Mouse (Mus musculus) right cerebral cortex, postnatal 36 days (tissue): ENCODE data around the gene Rcc2.
A peak's percentile ranks its signal among the peaks of the same experiment; 100 is the strongest.

ENCODE experiments used
- DNase-seq, 2 experiments: peaks; one replicate each; pipeline ENCODE4 v3.0.0; 2022; ENCODE audit warnings: low spot score in 2 of 2, mixed read lengths in 1 of 2

The Rcc2 gene

DNA sequence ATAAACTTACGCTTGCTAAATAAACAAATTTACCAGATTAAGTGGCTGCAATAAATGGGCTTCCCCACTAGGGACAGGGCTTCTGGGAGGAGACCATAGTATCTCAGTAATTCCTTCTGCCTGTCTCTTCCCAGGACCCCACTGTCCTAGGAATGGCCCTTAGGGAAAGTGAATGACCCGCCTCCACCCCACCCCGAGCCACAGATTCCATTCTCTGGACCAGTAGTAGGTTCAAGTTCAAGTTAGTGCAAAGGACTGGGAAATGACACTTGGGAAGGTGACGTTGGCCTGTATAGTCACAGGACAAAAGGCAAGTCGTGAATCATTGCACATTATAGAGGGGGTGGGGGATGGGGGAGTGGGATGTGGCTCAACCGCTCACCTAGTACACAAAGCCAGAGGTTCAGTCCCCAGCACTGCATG is 15.4 kb upstream of the Rcc2 start:
- DNase-seq: no peak

DNA sequence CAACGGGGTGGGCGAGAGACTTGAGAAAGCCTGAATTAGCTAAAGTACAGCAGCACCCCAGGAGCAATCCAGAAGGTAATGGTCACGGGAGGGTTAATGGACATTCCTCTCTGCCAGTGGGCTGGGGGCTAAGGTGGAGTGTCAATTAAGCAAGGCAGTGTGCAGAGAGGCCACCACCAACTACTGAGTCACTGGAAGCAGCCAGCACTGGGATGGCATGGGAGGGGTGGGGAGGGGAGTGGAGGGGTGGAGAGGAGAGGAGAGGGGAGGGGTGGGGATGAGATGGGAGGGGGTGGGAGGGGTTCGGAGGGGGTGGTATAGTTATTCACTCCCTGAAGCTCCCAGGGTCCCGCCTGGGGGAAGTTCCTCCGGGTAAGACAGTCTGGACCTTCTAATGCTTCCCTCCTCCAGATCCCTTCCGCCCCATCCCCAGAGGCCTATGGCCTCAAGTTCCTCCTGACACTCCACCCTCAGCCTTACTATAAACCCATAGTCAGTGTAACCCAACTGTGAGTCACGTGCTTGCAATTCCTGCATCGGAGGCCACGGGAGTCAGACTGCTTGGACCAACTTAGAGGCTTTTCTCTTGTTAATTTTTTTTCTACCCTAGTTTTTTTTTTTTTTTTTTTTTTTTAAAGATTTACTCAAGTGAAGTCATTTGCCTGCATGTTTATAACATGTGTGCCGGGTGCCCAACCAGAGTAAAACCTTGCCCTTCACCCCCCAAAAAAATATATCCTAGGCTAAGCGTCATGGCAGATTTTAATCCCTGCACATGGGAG is 12.1 kb upstream of the Rcc2 start:
- no peak for DNase-seq

DNA sequence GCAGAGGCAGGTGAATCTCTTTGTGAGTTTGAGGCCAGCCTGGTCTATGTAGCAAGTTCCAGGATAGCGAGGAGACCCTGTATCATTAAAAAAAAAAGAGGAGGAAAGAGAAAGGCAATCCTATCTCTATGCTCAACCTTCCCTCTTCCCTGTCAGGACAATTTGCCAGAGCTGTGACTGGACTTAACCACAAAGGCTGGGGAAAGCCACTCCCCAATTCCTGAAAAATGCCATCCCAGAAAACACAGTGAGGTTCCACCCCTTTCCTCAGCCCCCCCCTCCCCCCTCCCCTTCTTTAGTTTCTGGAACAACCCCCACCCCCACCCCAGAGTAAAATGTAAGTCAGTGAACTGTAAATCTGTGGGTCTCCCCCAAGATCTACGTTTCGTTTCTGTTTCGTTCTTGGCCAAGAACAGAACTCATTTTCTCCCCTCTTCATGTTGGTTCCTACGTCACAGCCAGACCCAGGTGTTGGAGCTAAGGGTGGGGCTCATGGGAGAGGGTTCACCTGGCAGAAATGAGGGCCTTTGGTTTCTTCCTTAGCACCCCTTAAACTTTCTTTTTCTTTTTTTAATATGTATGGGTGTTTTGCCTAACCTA is 11.4 kb upstream of the Rcc2 start:
- no peak for DNase-seq

DNA sequence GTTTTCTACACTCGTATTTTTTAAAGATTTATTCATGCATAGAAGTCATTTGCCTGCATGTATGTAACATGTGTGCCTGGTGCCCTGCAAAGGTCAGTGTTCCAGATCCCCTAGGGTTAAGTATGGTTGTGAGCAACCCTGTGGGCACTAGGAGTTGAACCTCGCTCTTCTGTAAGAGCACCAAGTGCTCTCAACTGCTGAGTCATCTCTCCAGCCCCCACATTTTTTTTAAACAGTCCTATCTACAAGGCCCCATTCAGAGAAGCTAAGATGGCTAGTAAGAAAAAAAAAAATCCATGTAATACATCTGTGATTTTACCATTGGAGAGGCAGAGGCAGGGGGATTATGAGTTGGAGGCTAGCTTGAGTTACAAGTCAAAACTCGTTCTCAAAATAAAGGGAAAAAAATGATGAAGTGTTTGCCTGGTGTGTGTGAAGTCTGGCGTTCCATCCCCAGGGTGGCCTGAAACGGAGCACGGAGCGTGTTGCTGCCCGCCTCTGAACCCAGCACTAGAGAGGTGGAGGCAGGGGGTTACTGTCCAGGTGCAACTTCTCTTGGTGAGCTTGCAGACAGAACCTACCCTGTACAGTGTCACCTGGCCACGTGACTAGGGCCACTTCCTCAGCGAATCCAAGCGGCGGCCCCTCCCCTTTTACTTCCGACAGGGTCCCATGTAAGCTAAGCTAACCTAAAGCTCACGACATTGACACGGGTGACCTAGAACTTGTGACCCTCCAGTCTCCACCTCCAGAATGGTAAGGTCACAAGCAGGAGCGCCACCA is 10.3 kb upstream of the Rcc2 start:
- no peak for DNase-seq

DNA sequence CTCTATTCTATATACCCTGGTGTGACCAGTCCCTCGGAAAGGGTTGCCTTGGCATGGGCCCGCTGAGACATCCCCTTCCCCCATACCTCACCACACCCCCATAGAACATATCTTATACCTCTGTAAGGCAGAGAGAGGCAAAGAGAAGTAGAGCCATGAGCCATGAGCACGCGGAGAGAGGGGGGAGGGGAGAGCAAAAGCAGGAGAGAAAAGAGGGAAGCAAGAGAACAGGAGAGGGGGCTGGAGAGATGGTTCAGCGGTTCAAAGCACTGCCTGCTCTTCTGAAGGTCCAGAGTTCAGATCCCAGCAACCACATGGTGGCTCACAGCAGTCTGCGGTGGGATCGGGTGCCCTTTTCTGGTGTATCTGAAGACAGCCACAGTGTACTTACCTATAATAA is 8.9 kb upstream of the Rcc2 start:
- DNase-seq: no peak

DNA sequence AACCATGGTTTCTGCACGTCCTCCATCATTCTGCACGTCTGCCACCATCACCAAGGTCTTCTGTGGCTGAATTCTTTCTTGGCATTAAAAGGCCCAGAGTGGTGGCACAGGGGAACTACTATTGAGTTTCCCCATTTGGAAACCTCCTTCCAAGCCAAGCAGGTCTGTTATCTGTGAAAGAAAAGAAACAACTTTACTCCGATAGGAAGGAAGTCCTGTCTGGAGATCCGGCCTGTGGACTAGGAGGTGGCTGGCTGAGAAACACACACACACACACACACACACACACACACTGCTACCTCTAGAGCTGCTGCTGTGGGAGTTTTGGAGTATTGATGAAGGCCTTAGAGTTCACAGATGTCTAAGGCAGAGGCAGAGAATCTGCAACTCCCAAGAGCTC is 6.8 kb upstream of the Rcc2 start:
- no peak for DNase-seq

DNA sequence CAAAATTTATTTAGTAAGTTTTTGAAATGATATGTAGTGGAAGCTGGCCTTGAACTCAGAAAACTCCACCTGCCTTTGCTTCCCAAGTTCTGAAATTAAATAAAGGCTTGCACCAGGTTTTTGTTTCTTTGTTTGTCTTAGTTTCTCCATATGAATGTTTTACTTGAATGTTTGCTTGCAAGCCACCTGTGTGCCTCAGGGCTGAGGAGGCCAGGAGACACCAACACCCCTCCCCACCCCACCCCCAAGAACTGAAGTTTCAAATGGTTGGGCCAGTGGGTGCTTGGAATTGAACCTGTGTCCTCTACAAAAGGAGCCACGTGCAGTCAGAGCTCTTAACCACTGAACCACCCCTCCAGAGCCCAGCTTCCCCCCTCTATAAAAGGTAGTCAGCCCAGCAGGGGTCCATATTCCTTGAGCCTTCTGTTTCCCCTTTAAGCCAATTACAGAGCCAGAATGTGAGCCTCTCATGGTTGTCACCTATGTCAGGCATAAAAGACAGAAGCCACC is 5.7 kb upstream of the Rcc2 start:
- DNase-seq: no peak

DNA sequence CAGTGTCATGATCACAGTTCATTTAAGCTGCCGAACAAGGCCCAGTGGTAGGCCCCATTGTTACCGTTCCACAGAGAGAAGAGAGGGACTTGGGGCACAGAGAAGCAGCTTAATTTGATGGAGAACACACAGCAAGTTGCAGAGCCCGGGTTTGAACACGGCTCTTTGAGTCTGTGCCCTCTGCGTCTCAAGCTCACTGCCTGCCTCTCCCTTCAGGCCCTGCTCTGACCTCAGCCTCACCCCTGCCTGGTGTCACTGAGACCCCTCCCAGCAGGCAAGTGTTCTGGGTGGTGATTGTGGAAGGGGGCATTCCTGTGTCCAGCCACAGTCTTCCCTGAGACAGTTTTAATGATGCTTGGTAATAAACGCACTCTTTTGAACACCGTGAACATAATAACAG is 5.2 kb upstream of the Rcc2 start:
- no peak for DNase-seq

DNA sequence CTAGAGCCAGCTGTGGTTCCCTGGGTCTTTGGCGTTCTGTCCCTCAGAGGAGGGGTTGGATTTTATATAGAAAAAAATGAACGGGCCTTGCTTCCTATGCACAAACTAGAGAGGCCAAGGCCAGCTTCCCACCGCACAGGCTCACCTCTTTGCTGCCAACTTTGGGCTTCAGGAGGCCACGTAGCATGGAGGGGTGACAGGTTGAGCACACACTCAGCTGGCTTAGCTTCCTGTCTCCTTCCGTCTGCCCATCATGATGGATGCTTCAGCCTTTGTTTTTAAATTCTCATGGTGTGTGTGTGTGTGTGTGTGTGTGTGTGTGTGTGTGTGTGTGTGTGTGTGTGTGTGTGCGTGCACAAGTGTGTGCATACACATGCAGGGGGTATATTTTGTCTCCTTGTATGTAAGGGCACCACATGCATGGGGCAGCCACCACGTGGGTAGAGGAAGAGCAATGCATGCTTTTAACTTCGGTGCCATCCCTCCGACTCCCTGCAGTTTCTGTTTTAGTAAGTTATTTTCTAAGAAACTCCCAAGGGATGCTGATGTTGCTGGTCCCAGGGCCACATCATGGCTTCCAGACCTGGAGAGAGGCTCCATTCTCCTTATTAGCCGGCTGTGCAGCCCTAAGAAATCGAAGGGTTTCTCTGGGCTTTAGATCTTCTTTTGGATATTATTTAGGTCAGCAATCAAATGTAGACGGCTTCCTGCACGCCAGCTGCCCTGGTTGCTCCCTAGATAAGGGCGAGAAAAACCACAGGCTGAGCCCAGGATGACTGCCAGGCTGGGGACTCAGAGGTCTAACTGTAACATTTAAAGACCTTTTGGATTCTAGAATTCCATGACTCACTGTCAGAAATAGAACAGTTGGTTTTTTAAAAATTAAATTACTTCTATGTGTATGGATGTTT is 4.4 kb upstream of the Rcc2 start:
- DNase-seq: no peak

DNA sequence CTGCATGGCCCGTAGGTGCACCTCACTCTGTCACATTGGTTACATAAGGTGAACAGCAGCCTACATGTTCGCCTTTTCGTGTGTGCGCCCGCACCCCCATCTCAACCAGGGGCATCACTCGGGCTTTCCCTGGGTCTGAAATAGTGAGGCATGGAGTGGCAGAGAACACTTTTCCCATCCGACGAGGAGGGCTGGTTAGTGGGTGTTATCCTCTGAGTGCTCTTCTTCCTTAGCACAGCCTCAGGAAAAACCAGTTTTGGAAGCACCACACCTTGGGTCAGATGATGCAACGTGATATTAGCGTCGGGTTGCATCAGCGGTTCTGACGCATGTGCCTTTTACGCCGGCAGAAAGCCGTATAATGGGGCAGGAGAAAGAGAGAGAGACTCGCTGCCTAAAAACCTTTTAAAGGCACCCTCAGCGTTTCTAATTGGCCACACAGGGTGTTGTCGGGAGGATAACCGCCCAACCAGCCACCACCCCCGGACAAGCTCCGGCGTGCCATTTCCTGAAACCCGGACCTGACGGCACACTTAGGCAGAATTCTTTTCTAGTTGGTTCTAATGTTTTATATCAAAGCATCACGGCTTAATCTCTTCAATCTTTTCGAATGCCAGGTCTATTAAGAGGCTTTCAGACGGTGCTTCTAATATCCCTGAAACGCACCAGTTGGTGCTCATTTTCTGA is 757 bp upstream of the Rcc2 start:
- peak; percentile 48 to 81 for DNase-seq

DNA sequence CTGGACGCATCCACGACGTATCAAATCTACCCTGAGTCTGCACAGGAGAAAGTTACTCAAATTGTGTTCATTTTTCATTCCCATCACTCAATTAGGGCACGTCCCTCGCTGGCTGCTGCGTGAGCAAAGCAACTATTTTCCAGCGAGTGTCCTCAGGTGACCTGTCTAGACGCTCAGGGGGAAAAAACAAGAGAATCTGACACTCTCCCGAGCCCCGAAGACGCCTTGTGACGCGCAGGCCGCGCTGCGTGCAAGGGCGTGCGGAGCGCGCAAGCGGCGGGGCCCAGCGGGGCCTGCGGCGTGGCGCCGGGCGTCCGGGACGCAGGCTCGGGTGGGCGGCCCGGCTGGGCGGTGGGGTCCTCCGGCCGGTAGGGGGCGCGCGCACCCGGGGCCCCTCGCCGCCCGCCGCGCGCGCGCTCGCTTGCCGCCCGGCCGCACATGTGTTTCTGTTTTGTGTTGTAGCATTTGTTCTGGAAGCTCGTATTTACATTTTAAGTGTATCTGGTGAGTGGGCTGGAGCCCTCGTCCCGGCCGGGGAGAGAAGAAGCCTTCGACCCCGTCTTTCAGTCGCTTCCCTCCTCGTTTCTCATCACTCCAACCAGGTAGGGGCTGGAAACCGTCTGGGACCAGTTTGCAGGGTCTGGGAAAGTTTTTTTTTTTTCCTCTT is 841 bp downstream of the Rcc2 start:
- DNase-seq: peak; percentile 67 to 71

DNA sequence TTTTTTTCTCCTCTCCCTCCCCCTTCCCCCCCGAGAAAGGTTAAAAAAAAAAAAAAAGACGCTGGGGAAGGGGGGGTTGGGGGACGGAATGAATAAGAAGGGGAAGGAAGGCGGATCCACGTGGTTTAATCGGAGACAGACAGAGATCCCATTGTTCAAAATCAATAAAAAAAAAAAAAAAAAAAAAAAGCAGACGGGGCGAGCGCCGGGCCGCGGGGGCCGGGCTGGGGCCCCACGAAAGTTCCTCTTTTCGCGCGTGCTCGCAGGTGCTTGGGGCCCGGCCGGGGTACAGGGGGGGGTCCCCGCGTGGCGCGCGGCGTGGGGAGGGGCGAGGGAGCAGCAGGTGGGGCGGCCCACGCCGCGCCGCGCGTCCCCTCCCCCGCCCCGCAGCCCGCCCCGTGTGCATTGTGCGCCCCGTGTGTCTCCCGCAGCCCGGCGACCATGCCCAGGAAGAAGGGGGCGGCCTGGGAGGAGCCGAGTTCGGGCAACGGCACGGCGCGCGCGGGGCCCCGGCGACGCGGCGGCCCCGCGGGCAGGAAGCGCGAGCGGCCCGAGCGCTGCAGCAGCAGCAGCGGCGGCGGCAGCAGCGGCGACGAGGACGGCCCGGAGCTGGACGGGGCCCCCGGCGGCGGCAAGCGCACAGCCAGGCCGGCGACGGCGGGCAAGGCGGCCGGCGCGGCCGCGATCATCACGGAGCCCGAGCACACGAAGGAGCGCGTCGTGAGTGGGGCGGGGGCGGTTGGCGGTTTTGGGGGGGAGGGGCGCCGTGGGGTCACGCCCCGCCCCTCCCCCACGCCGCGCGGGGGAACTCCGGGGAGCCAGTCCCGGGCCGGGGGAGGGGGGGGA is 1.6 kb downstream of the Rcc2 start:
- DNase-seq: no peak

DNA sequence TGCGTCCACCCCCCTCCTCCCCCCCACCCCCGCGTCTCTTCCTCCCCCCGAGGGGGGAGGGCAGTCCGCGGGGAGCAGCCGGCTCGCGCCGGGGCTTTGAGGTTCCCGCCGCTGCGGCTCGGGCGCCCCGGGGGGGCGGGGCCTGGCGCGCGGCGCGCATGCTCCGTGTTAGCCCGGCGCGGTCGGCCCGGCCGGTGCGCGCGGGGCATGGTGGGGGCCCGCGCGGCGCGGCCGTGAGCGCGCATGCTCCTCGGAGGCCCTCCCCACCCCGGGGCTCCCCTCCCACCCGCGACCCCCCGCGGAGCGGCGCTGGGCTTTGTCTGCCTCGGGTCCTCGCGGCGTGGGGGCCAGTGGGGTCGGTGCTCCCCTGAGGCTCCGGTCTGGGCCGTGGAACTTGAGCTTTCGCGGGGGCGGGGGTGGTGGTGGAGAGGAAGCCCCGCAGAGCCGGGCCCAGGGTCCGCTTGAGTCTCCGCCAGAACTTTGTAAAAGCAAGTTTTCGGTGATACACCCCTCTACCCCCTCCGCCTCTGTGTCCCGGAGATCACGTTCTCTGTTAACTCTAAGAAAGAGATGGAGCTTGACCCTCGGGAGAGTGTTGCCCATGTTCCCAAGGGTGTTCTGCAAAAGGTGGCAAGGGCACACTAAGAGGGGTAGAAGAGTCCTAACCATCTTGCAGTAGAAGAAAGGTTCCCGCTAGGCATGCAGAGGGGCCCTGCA is 2.4 kb downstream of the Rcc2 start:
- peak in 1 of 2 experiments; percentile 50 for DNase-seq

DNA sequence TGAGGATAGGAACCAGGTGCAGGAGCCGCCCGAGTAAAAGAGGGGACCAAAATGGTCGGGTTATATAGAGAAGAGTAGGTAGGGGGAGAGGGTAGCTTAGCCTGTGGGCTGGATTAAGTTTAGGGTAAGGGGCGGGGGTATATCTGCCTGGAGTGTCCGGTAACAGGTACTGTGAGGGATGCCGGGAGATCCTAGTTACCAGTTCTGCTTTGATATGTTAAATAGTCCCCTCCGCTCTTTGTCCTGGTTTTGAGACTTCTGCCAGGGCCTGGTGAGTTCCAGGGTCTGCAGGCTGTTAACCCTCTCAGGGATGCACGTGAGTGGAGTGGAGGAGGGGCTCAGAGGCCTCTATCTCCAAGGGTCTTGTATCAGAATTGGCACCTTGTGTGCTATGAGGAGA is 3.3 kb downstream of the Rcc2 start:
- no peak for DNase-seq

DNA sequence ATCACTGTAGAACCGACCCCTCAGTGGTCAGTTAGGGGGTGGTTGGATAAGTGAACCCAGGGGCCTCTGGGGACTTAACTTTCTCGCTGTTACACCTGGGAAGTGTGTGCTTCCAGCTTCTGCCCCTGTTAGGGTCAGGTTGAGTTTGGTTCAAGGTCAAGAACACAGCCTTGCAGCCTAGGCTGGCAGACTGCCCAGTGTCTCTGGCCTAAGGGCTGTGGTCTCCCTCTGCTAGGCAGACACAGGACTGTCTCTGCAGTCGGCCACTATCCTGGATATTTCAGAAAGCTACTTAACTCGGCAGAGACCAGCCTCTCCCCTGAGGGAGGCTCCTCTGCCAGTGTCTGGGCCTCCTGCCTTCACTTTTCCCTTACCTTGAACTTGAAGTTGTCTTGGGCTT is 3.8 kb downstream of the Rcc2 start:
- DNase-seq: no peak

DNA sequence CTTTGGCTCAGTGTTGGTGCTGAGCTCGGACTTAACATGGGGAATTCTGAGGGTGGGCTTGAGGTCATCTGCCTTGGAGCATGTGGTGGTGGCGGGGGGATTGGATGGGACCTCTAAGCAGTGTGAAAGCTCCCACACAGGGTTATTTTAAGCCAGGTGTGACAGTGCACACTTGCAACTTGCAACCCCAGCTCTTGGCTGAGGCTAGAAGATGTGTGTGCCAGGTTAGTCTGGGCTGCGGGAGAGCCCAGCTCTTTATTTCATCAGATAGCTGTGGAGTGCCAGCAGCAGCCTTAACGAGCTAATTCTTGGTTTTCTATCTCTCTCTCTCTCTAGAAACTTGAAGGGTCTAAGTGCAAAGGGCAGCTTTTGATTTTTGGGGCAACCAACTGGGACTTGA is 7.3 kb downstream of the Rcc2 start:
- no peak for DNase-seq

DNA sequence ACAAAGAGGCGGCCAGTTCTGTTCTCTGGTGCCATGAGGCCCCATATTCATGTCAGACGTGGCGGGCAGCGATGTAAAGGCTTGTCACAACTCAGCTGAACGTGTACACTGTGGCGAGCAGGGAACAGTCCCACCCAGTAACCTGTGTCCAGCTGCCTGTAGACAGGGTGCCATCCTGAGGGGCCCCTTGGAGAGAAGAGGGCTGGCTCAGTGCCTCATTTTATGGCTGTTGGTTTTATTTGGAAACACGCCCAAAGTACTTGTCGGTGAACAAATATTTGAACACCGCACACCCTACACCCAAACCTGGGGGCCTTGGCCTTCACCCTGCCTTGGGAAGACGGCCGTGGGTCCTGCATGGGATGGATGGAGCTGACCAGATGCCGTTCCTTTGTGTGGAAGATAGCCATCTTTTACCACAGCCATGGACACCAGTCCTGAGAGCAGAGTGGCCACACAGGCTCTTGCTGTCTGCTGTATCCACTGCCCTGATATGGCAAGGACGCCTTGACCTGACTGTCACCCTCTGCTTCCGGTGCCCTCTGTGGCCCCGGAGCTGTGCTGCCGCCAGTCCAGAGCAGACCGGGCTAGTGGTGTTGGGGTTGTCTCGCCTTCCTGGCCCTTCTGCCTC is 8.1 kb downstream of the Rcc2 start:
- no peak for DNase-seq

DNA sequence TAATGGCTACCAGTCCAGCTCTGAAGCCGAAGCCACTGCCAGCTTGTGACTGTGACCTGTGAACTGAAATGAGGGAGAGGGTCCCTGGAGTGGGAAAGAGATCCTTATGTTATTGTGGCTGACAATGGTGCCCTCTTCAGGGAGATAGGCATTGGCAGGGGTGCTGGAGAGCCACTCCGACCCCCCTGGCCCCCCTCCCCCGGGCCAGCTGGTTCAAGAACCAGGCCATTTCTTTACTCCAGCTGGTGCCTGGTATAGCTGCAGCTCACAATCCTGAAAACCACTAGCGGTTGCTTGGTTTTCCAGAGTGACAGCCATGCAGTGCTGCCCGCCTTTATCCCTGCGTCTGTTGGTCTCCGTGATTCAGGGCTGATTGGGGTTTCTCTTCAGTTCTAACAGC is 8.8 kb downstream of the Rcc2 start:
- DNase-seq: no peak
